Mouse (Mus musculus) retina, adult 2 months (tissue): ENCODE measurements around the gene Olfr1412.
A peak's percentile ranks its signal among the peaks of the same experiment; 100 is the strongest.

Source experiments
- DNase-seq: peaks from one replicate; pipeline ENCODE4 v3.0.0-alpha.2; 2012; ENCODE audit warnings: low read depth, low spot score

The Olfr1412 gene

GRCm38 (mm10) chr1:92585479-92585878 lies at the start of gene Olfr1412:
Gene Olfr1412, plus strand, starts transcription at chr1:92585779.
- DNase-seq: no peak

- DNase-seq: no peak
Observed at GRCm38 (mm10) chr1:92536972-92537371, 48.6 kb upstream of the Olfr1412 start.

- DNase-seq: no peak
Observed at GRCm38 (mm10) chr1:92539071-92539470, 46.5 kb upstream of the Olfr1412 start.

GRCm38 (mm10) chr1:92545929-92546328 lies 39.6 kb upstream of the Olfr1412 start:
- no peak for DNase-seq

- no peak for DNase-seq
Observed at GRCm38 (mm10) chr1:92571022-92571421, 14.6 kb upstream of the Olfr1412 start, which contains the start of gene Olfr1413. Gene Olfr1413, plus strand, starts transcription at chr1:92571322.

GRCm38 (mm10) chr1:92594111-92594510 lies 8.5 kb downstream of the Olfr1412 start, which contains the start of gene Olfr1411:
Gene Olfr1411, plus strand, starts transcription at chr1:92594411.
- no peak for DNase-seq

GRCm38 (mm10) chr1:92596019-92596418 lies 10.4 kb downstream of the Olfr1412 start:
- DNase-seq: no peak

- DNase-seq: no peak
Observed at GRCm38 (mm10) chr1:92605482-92605881, 19.9 kb downstream of the Olfr1412 start, which contains the start of gene Olfr1410. Gene Olfr1410, plus strand, starts transcription at chr1:92605782.

- DNase-seq: no peak
Observed at GRCm38 (mm10) chr1:92607711-92608110, 22.1 kb downstream of the Olfr1412 start.

- DNase-seq: peak; percentile 22
Observed at GRCm38 (mm10) chr1:92611008-92611407, 25.4 kb downstream of the Olfr1412 start.

- no peak for DNase-seq
Observed at GRCm38 (mm10) chr1:92613175-92613574, 27.6 kb downstream of the Olfr1412 start.

- peak; percentile 8 for DNase-seq
Observed at GRCm38 (mm10) chr1:92614516-92614915, 28.9 kb downstream of the Olfr1412 start.

- no peak for DNase-seq
Observed at GRCm38 (mm10) chr1:92616046-92616445, 30.5 kb downstream of the Olfr1412 start.

- DNase-seq: no peak
Observed at GRCm38 (mm10) chr1:92617488-92617887, 31.9 kb downstream of the Olfr1412 start, which contains the start of gene Olfr12. Gene Olfr12, plus strand, starts transcription at chr1:92617788.

GRCm38 (mm10) chr1:92618360-92618759 lies 32.8 kb downstream of the Olfr1412 start:
- no peak for DNase-seq

- DNase-seq: no peak
Observed at GRCm38 (mm10) chr1:92628227-92628626, 42.6 kb downstream of the Olfr1412 start.

- DNase-seq: no peak
Observed at GRCm38 (mm10) chr1:92632196-92632595, 46.6 kb downstream of the Olfr1412 start.

- DNase-seq: no peak
Observed at GRCm38 (mm10) chr1:92632948-92633347, 47.4 kb downstream of the Olfr1412 start.

- DNase-seq: no peak
Observed at GRCm38 (mm10) chr1:92633726-92634125, 48.1 kb downstream of the Olfr1412 start.

- no peak for DNase-seq
Observed at GRCm38 (mm10) chr1:92634569-92634968, 49.0 kb downstream of the Olfr1412 start.

GRCm38 (mm10) chr1:92634976-92635599 lies 49.5 kb downstream of the Olfr1412 start:
- DNase-seq: no peak

- no peak for DNase-seq
Observed at GRCm38 (mm10) chr1:92636015-92636414, 50.4 kb downstream of the Olfr1412 start.

- no peak for DNase-seq
Observed at GRCm38 (mm10) chr1:92636676-92637075, 51.1 kb downstream of the Olfr1412 start.
